Mouse (Mus musculus) MEL (cell line): Measurements from ENCODE around the gene Mafb.

Source experiments
- CHD1 ChIP-seq: IDR thresholded peaks from 2 replicates; pipeline ENCODE4 v1.6.1; 2012; ENCODE audit warnings: low read depth, mild to moderate bottlenecking, inconsistent platforms, low read length, improper control_type of control experiment
- CTCF ChIP-seq, 3 experiments: IDR thresholded peaks in 2 of 3; conservative IDR thresholded peaks in 1 of 3; 2 replicates each; pipeline ENCODE4 v1.5.1; 2011 to 2012; ENCODE audit warnings: low read length in 3 of 3, low read depth in 2 of 3, mild to moderate bottlenecking in 2 of 3, improper control_type of control experiment in 1 of 3, inconsistent platforms in 1 of 3, mixed read lengths in 1 of 3, moderate library complexity in 1 of 3; ENCODE audit not compliant: control insufficient read depth in 1 of 3, insufficient read depth in 1 of 3, poor library complexity in 1 of 3, severe bottlenecking in 1 of 3
- GATA1 ChIP-seq: IDR thresholded peaks from 2 replicates; pipeline ENCODE4 v1.6.1; 2011; ENCODE audit warnings: low read depth, low read length, improper control_type of control experiment
- MAX ChIP-seq: IDR thresholded peaks from 2 replicates; pipeline ENCODE4 v1.6.1; 2011; ENCODE audit warnings: low read length, improper control_type of control experiment
- NELFE ChIP-seq: IDR thresholded peaks from 2 replicates; pipeline ENCODE4 v1.6.1; 2011; ENCODE audit warnings: low read depth, low read length, improper control_type of control experiment
- TAL1 ChIP-seq: IDR thresholded peaks from 2 replicates; pipeline ENCODE4 v1.6.1; 2012; ENCODE audit warnings: mild to moderate bottlenecking, inconsistent platforms, low read length, moderate library complexity, mixed read lengths
- TCF12 ChIP-seq: IDR thresholded peaks from 2 replicates; pipeline ENCODE4 v1.6.1; 2014; ENCODE audit warnings: low read depth, mild to moderate bottlenecking, inconsistent platforms, low read length, improper control_type of control experiment, moderate library complexity
- USF1 ChIP-seq: IDR thresholded peaks from 2 replicates; pipeline ENCODE4 v1.6.1; 2014; ENCODE audit warnings: low read depth, mild to moderate bottlenecking, inconsistent platforms, low read length, improper control_type of control experiment, moderate library complexity
- USF2 ChIP-seq, 2 experiments: IDR thresholded peaks; 2 replicates each; pipeline ENCODE4 v1.6.1; 2011 to 2012; ENCODE audit warnings: improper control_type of control experiment in 2 of 2, low read length in 2 of 2, borderline replicate concordance in 1 of 2, inconsistent platforms in 1 of 2, low read depth in 1 of 2, mild to moderate bottlenecking in 1 of 2; ENCODE audit not compliant: insufficient read depth in 1 of 2
- ZC3H11A ChIP-seq: IDR thresholded peaks from 2 replicates; pipeline ENCODE4 v1.6.1; 2012; ENCODE audit warnings: low read depth, mild to moderate bottlenecking, inconsistent platforms, low read length, improper control_type of control experiment

- TF ChIP-seq TCF12 (no peak), TAL1 (no peak), USF2 (IDR thresholded peaks at IDR 0.05; ENCODE audit: borderline replicate concordance in 1 of 2, insufficient read depth in 1 of 2, low read depth in 1 of 2, low read length in 2 of 2) (no peak), GATA1 (no peak), CTCF (IDR thresholded peaks at IDR 0.05 in 2 of 3, conservative IDR thresholded peaks at IDR 0.05 in 1 of 3; ENCODE audit: control insufficient read depth in 1 of 3, insufficient read depth in 1 of 3, low read depth in 2 of 3, low read length in 3 of 3, poor library complexity in 1 of 3, severe bottlenecking in 1 of 3) (no peak), MAX (no peak), NELFE (no peak), CHD1 (no peak), ZC3H11A (no peak), USF1 (no peak)
Observed at GRCm38 (mm10) chr2:160383418-160383817, 16.6 kb upstream of the Mafb start.
